Mouse (Mus musculus) MEL (cell line): Measurements from ENCODE around the gene Dscam. TPM values are rescaled to one million over a fixed set of nuclear protein-coding genes. Genes with fewer than 3 reads are reported as not detected.

ENCODE experiments used
- DNase-seq: peaks from one replicate; pipeline ENCODE4 v3.0.0; 2011; ENCODE audit warnings: low read depth, low spot score
- H3K27ac ChIP-seq: 2 replicates; pipeline ENCODE4 v1.5.1; 2012; ENCODE audit warnings: low read depth, mild to moderate bottlenecking, control low read depth, low read length, moderate library complexity; ENCODE audit not compliant: control insufficient read depth
- H3K27me3 ChIP-seq, 2 experiments: fragments of 150-350 bp in 1 of 2; sonication (generic) in 1 of 2; 2 replicates each; pipeline ENCODE4 v1.6.1; 2012; ENCODE audit warnings: low read length in 2 of 2, mild to moderate bottlenecking in 2 of 2, improper control_type of control experiment in 1 of 2, moderate library complexity in 1 of 2; ENCODE audit not compliant: insufficient read depth in 2 of 2, control insufficient read depth in 1 of 2
- H3K36me3 ChIP-seq, 2 experiments: 2 replicates each; pipeline ENCODE4 v1.6.1; 2012 to 2014; ENCODE audit warnings: low read length in 2 of 2, improper control_type of control experiment in 1 of 2, inconsistent platforms in 1 of 2, mild to moderate bottlenecking in 1 of 2; ENCODE audit not compliant: insufficient read depth in 2 of 2, control insufficient read depth in 1 of 2
- H3K4me1 ChIP-seq, 2 experiments: fragments of 150-350 bp in 1 of 2; sonication (generic) in 1 of 2; 2 replicates each; pipeline ENCODE4 v1.6.1; 2012; ENCODE audit warnings: low read length in 2 of 2, improper control_type of control experiment in 1 of 2, mild to moderate bottlenecking in 1 of 2; ENCODE audit not compliant: insufficient read depth in 2 of 2, control insufficient read depth in 1 of 2
- H3K4me3 ChIP-seq, 2 experiments: fragments of 150-350 bp in 1 of 2; sonication (generic) in 1 of 2; 2 replicates each; pipeline ENCODE4 v1.5.1; 2012; ENCODE audit warnings: low read depth in 2 of 2, low read length in 2 of 2, mild to moderate bottlenecking in 2 of 2, moderate library complexity in 2 of 2, control low read depth in 1 of 2, improper control_type of control experiment in 1 of 2; ENCODE audit not compliant: control insufficient read depth in 1 of 2, insufficient read depth in 1 of 2
- H3K79me2 ChIP-seq: 2 replicates; pipeline ENCODE4 v1.6.1; 2012; ENCODE audit warnings: mild to moderate bottlenecking, low read length, moderate library complexity; ENCODE audit not compliant: control insufficient read depth, poor library complexity, insufficient read depth
- H3K9ac ChIP-seq: 2 replicates; pipeline ENCODE4 v1.6.1; 2012; ENCODE audit warnings: low read depth, mild to moderate bottlenecking, control low read depth, low read length, moderate library complexity; ENCODE audit not compliant: control insufficient read depth, poor library complexity, severe bottlenecking
- H3K9me3 ChIP-seq: fragments of 150-350 bp; sonication (generic); replicated peaks from 2 replicates; pipeline ENCODE4 v1.6.1; 2012; ENCODE audit warnings: mild to moderate bottlenecking, low read length, improper control_type of control experiment, moderate library complexity; ENCODE audit not compliant: insufficient read depth
- BHLHE40 ChIP-seq: IDR thresholded peaks from 2 replicates; pipeline ENCODE4 v1.6.1; 2012; ENCODE audit warnings: low read depth, mild to moderate bottlenecking, inconsistent platforms, low read length, improper control_type of control experiment, borderline replicate concordance
- CTCF ChIP-seq, 3 experiments: IDR thresholded peaks in 2 of 3; conservative IDR thresholded peaks in 1 of 3; 2 replicates each; pipeline ENCODE4 v1.5.1; 2011 to 2012; ENCODE audit warnings: low read length in 3 of 3, low read depth in 2 of 3, mild to moderate bottlenecking in 2 of 3, improper control_type of control experiment in 1 of 3, inconsistent platforms in 1 of 3, mixed read lengths in 1 of 3, moderate library complexity in 1 of 3; ENCODE audit not compliant: control insufficient read depth in 1 of 3, insufficient read depth in 1 of 3, poor library complexity in 1 of 3, severe bottlenecking in 1 of 3
- E2F4 ChIP-seq: IDR thresholded peaks from 2 replicates; pipeline ENCODE4 v1.6.1; 2011; ENCODE audit warnings: low read depth, low read length, improper control_type of control experiment, borderline replicate concordance
- ETS1 ChIP-seq: IDR thresholded peaks from 2 replicates; pipeline ENCODE4 v1.6.1; 2012; ENCODE audit warnings: low read depth, mild to moderate bottlenecking, inconsistent platforms, low read length, improper control_type of control experiment, moderate library complexity
- KAT2A ChIP-seq: conservative IDR thresholded peaks from 2 replicates; pipeline ENCODE4 v1.6.1; 2012; ENCODE audit warnings: low read depth, low read length, improper control_type of control experiment, inconsistent platforms
- MAFK ChIP-seq: IDR thresholded peaks from 2 replicates; pipeline ENCODE4 v1.6.1; 2011; ENCODE audit warnings: low read depth, mild to moderate bottlenecking, low read length, improper control_type of control experiment, borderline replicate concordance
- MAZ ChIP-seq: IDR thresholded peaks from 2 replicates; pipeline ENCODE4 v1.6.1; 2012; ENCODE audit warnings: low read depth, mild to moderate bottlenecking, inconsistent platforms, low read length, improper control_type of control experiment
- MEF2A ChIP-seq: IDR thresholded peaks from 2 replicates; pipeline ENCODE4 v1.6.1; 2014; ENCODE audit warnings: low read depth, mild to moderate bottlenecking, inconsistent platforms, low read length, improper control_type of control experiment; ENCODE audit not compliant: poor library complexity, insufficient replicate concordance, severe bottlenecking; ENCODE audit errors: extremely low read depth
- MYB ChIP-seq: IDR thresholded peaks from 2 replicates; pipeline ENCODE4 v1.6.1; 2011; ENCODE audit warnings: mild to moderate bottlenecking, low read depth, low read length, improper control_type of control experiment
- MYC ChIP-seq: IDR thresholded peaks from 2 replicates; pipeline ENCODE4 v1.6.1; 2011; ENCODE audit warnings: low read depth, mild to moderate bottlenecking, low read length, improper control_type of control experiment, moderate library complexity
- POLR2A ChIP-seq, 2 experiments: IDR thresholded peaks; 2 replicates each; pipeline ENCODE4 v1.6.1; 2011 to 2012; ENCODE audit warnings: low read length in 2 of 2, mild to moderate bottlenecking in 2 of 2, control low read depth in 1 of 2, improper control_type of control experiment in 1 of 2, low read depth in 1 of 2, moderate library complexity in 1 of 2; ENCODE audit not compliant: control insufficient read depth in 1 of 2, insufficient read depth in 1 of 2, poor library complexity in 1 of 2
- POLR2AphosphoS2 ChIP-seq: IDR thresholded peaks from 2 replicates; pipeline ENCODE4 v1.6.1; 2011; ENCODE audit warnings: low read length, improper control_type of control experiment
- POLR2AphosphoS5 ChIP-seq: IDR thresholded peaks from 2 replicates; pipeline ENCODE4 v1.6.1; 2012; ENCODE audit warnings: low read depth, borderline replicate concordance, mild to moderate bottlenecking, inconsistent platforms, low read length, moderate library complexity, mixed read lengths
- RAD21 ChIP-seq: IDR thresholded peaks from 2 replicates; pipeline ENCODE4 v1.6.1; 2011; ENCODE audit warnings: mild to moderate bottlenecking, low read depth, low read length, improper control_type of control experiment
- SIN3A ChIP-seq: IDR thresholded peaks from 2 replicates; pipeline ENCODE4 v1.6.1; 2012; ENCODE audit warnings: low read length, improper control_type of control experiment, inconsistent platforms
- TAL1 ChIP-seq: IDR thresholded peaks from 2 replicates; pipeline ENCODE4 v1.6.1; 2012; ENCODE audit warnings: mild to moderate bottlenecking, inconsistent platforms, low read length, moderate library complexity, mixed read lengths
- TBP ChIP-seq: IDR thresholded peaks from 2 replicates; pipeline ENCODE4 v1.8.0; 2011; ENCODE audit warnings: low read depth, low read length, improper control_type of control experiment
- TCF12 ChIP-seq: IDR thresholded peaks from 2 replicates; pipeline ENCODE4 v1.6.1; 2014; ENCODE audit warnings: low read depth, mild to moderate bottlenecking, inconsistent platforms, low read length, improper control_type of control experiment, moderate library complexity
- USF2 ChIP-seq, 2 experiments: IDR thresholded peaks; 2 replicates each; pipeline ENCODE4 v1.6.1; 2011 to 2012; ENCODE audit warnings: improper control_type of control experiment in 2 of 2, low read length in 2 of 2, borderline replicate concordance in 1 of 2, inconsistent platforms in 1 of 2, low read depth in 1 of 2, mild to moderate bottlenecking in 1 of 2; ENCODE audit not compliant: insufficient read depth in 1 of 2
- ZC3H11A ChIP-seq: IDR thresholded peaks from 2 replicates; pipeline ENCODE4 v1.6.1; 2012; ENCODE audit warnings: low read depth, mild to moderate bottlenecking, inconsistent platforms, low read length, improper control_type of control experiment
- ZKSCAN1 ChIP-seq: IDR thresholded peaks from 2 replicates; pipeline ENCODE4 v1.6.1; 2012; ENCODE audit warnings: low read depth, mild to moderate bottlenecking, inconsistent platforms, low read length, improper control_type of control experiment, moderate library complexity
- ZMIZ1 ChIP-seq: IDR thresholded peaks from 2 replicates; pipeline ENCODE4 v1.6.1; 2012; ENCODE audit warnings: low read depth, mild to moderate bottlenecking, inconsistent platforms, low read length, improper control_type of control experiment, moderate library complexity
- ZNF384 ChIP-seq: IDR thresholded peaks from 2 replicates; pipeline ENCODE4 v1.6.1; 2012; ENCODE audit warnings: low read depth, mild to moderate bottlenecking, inconsistent platforms, low read length, improper control_type of control experiment
- polyA plus RNA-seq, 2 experiments: library from polyadenylated mRNA; stranded (reverse) in 1 of 2; unstranded in 1 of 2; fragments of >175 nt in 1 of 2; fragments of >200 nt in 1 of 2; gene quantifications; 2 replicates each; pipeline versions ENCODE4 v1.2.1 to v1.2.4; 2012; ENCODE audit warnings: low replicate concordance in 2 of 2, low read depth in 1 of 2; ENCODE audit not compliant: insufficient read length in 2 of 2, insufficient read depth in 1 of 2, missing spikeins in 1 of 2
- total RNA-seq: library from RNA; depleted of rRNA; stranded (reverse); fragments of 300-350 nt; gene quantifications from 2 replicates; pipeline ENCODE4 v1.2.3, GENCODE M21; 2012

Dscam gene
- total and polyA plus RNA-seq, 3 experiments: not detected

DNA sequence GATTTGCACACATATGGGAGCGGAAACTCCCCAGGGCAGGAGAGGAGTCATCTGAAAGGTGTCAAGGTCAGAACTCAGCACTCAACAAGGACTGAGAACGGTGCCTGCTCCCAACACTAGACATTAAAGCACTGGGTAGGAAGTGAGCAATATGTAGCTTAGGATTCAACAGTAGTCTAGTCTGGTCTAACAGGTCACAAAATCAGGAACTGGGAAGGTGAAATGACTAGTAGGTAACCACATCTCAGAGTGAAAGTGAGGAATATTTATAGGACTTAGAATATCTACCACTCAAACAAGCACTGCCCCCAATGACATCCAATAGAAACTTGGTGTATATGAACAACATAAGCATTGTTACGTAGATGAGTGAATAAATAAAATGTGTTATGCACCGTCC lies 515.0 kb downstream of the Dscam start:
- H3K4me1 ChIP-seq: no peaks in the 10 kb centered on the region
- no peak overlapping the region for H3K27ac ChIP-seq
- H3K27me3 ChIP-seq: no peaks in the 10 kb centered on the region
- H3K36me3 ChIP-seq: no peaks in the 10 kb centered on the region
- TF ChIP-seq MAFK: no peak
- TF ChIP-seq TAL1: no peak
- no peak for TF ChIP-seq ZMIZ1
- TF ChIP-seq MEF2A: no peak
- no peak for TF ChIP-seq TCF12
- TF ChIP-seq MYB: no peak
- TF ChIP-seq POLR2AphosphoS5: no peak
- TF ChIP-seq CTCF (IDR thresholded peaks at IDR 0.05 in 2 of 3, conservative IDR thresholded peaks at IDR 0.05 in 1 of 3; ENCODE audit: control insufficient read depth in 1 of 3, insufficient read depth in 1 of 3, low read depth in 2 of 3, low read length in 3 of 3, poor library complexity in 1 of 3, severe bottlenecking in 1 of 3): no peak
- TF ChIP-seq SIN3A: no peak
- TF ChIP-seq ZC3H11A: no peak
- TF ChIP-seq POLR2AphosphoS2: no peak
- no peaks in the 10 kb centered on the region for H3K79me2 ChIP-seq
- no peak overlapping the region for H3K4me3 ChIP-seq
- DNase-seq: no peak
- no peak overlapping the region for H3K9ac ChIP-seq
- H3K9me3 ChIP-seq: no peaks in the 10 kb centered on the region

DNA sequence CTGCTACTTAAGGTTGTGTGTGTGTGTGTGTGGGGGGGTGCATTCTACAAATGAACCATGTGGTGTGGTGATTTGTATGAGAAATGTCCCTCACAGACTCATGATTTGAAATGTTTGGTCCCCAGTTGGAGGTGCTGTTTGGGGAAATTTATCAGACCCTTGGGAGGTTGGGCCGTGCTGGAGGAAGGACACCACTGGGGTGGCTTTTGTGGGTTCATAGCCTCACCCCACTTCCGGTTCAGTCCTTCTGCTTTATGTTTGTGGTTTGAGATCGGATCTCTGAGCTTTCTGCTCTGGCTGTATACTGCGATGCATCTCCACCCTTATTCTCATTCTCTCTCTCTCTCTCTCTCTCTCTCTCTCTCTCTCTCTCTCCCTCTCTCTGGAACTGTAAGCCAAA lies 516.5 kb downstream of the Dscam start:
- no peaks in the 10 kb centered on the region for H3K9me3 ChIP-seq
- no peaks in the 10 kb centered on the region for H3K36me3 ChIP-seq
- TF ChIP-seq TCF12: no peak
- TF ChIP-seq MYC: no peak
- no peak for TF ChIP-seq ZKSCAN1
- no peak for TF ChIP-seq BHLHE40
- TF ChIP-seq SIN3A: no peak
- no peak for TF ChIP-seq E2F4
- no peak for TF ChIP-seq ETS1
- no peak for TF ChIP-seq MYB
- no peak for TF ChIP-seq POLR2A (IDR thresholded peaks at IDR 0.05; ENCODE audit: control insufficient read depth in 1 of 2, insufficient read depth in 1 of 2, low read depth in 1 of 2, low read length in 2 of 2, poor library complexity in 1 of 2)
- TF ChIP-seq USF2 (IDR thresholded peaks at IDR 0.05; ENCODE audit: borderline replicate concordance in 1 of 2, insufficient read depth in 1 of 2, low read depth in 1 of 2, low read length in 2 of 2): no peak
- TF ChIP-seq ZNF384: no peak
- TF ChIP-seq MAZ: no peak
- no peak for TF ChIP-seq KAT2A
- TF ChIP-seq TBP: no peak
- TF ChIP-seq RAD21: no peak
- no peak for TF ChIP-seq TAL1
- TF ChIP-seq, all 39 proteins: peak for 0
- no peaks in the 10 kb centered on the region for H3K27me3 ChIP-seq
- no peak for DNase-seq
- H3K4me1 ChIP-seq: no peaks in the 10 kb centered on the region
- no peak overlapping the region for H3K9ac ChIP-seq
- H3K4me3 ChIP-seq: no peak overlapping the region
- H3K79me2 ChIP-seq: no peaks in the 10 kb centered on the region
- H3K27ac ChIP-seq: no peak overlapping the region
